Mouse (Mus musculus): ENCODE measurements around the gene Tmem165. TPM values are rescaled to one million over a fixed set of nuclear protein-coding genes. Genes with fewer than 3 reads are reported as not detected.

The Tmem165 gene
- polyA plus RNA-seq, 1 experiment from 2014 or later = 58.8 TPM

DNA sequence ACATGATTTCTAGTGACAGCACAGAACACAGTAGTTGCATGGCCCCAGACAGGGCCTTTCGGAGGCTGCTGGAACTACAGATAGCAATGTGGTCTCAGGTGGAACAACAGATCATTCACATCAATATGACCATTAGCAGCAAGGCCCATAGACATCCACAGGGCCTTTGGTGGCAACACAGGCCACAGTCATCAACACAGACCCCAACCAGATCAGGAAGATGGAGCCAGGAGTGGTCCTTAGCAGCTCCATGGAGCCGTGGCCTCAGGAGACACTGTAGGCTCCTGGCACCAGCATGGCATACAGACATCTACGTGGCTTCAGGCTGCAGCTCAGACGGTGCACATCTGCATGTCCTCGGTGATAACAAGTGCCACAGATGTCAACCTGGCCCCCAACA, 20.8 kb upstream of the Tmem165 start:
- WGBS = 87% methylated on average over 5 of the region's 5 CpGs

GRCm38 (mm10) chr5:76163828-76164390, 19.8 kb upstream of the Tmem165 start:
- Histone ChIP-seq H3K27ac (ENCODE audit: low read length) (no peak overlapping the region), H3K9ac (ENCODE audit: low read depth, low read length) (no peak overlapping the region), H3K4me3 (ENCODE audit: low read length) (no peak overlapping the region), H3K9me3 (ENCODE audit: control insufficient read depth, low read length) (no peaks in the 10 kb centered on the region), H3K36me3 (ENCODE audit: control insufficient read depth, insufficient read depth, low read length) (no peaks in the 10 kb centered on the region), H3K27me3 (replicated peaks; ENCODE audit: control insufficient read depth, insufficient read depth, low read length) (no peaks in the 10 kb centered on the region), H3K4me1 (ENCODE audit: control insufficient read depth, insufficient read depth, low read length) (no peaks in the 10 kb centered on the region), H3K4me2 (ENCODE audit: low read depth, low read length) (no peak overlapping the region)
- ATAC-seq = no peak
- WGBS = 54% methylated on average over 4 of the region's 4 CpGs

More for the DNA sequence above, 20.8 kb upstream of the Tmem165 start:
- H3K4me1 ChIP-seq (ENCODE audit: control insufficient read depth, insufficient read depth, low read length) = no peaks in the 10 kb centered on the region
- no peak overlapping the region for H3K4me3 ChIP-seq (ENCODE audit: low read length)
- H3K27me3 ChIP-seq (replicated peaks; ENCODE audit: control insufficient read depth, insufficient read depth, low read length) = no peaks in the 10 kb centered on the region
- no peak overlapping the region for H3K27ac ChIP-seq (ENCODE audit: low read length)
- no peak overlapping the region for H3K9ac ChIP-seq (ENCODE audit: low read depth, low read length)
- H3K4me2 ChIP-seq (ENCODE audit: low read depth, low read length) = no peak overlapping the region
- H3K9me3 ChIP-seq (ENCODE audit: control insufficient read depth, low read length) = no peaks in the 10 kb centered on the region
- no peak for ATAC-seq
- H3K36me3 ChIP-seq (ENCODE audit: control insufficient read depth, insufficient read depth, low read length) = no peaks in the 10 kb centered on the region

- WGBS = 77% methylated on average over 7 of the region's 7 CpGs
- no peak for ATAC-seq
These were observed 18.9 kb upstream of the Tmem165 start for GRCm38 (mm10) chr5:76164827-76165226.

GRCm38 (mm10) chr5:76170522-76170921, 13.2 kb upstream of the Tmem165 start:
- Histone ChIP-seq H3K4me3 (ENCODE audit: low read length) (no peak overlapping the region), H3K4me2 (ENCODE audit: low read depth, low read length) (no peak overlapping the region), H3K27me3 (replicated peaks; ENCODE audit: control insufficient read depth, insufficient read depth, low read length) (no peaks in the 10 kb centered on the region), H3K27ac (ENCODE audit: low read length) (no peak overlapping the region), H3K4me1 (ENCODE audit: control insufficient read depth, insufficient read depth, low read length) (no peaks in the 10 kb centered on the region), H3K9me3 (ENCODE audit: control insufficient read depth, low read length) (no peaks in the 10 kb centered on the region), H3K36me3 (ENCODE audit: control insufficient read depth, insufficient read depth, low read length) (no peaks in the 10 kb centered on the region), H3K9ac (ENCODE audit: low read depth, low read length) (no peak overlapping the region)
- 76% methylated on average over 4 of the region's 4 CpGs for WGBS
- no peak for ATAC-seq

More at GRCm38 (mm10) chr5:76164827-76165226, 18.9 kb upstream of the Tmem165 start:
- H3K27me3 ChIP-seq (replicated peaks; ENCODE audit: control insufficient read depth, insufficient read depth, low read length) = no peaks in the 10 kb centered on the region
- H3K9me3 ChIP-seq (ENCODE audit: control insufficient read depth, low read length) = no peaks in the 10 kb centered on the region
- H3K4me2 ChIP-seq (ENCODE audit: low read depth, low read length) = no peak overlapping the region
- no peaks in the 10 kb centered on the region for H3K4me1 ChIP-seq (ENCODE audit: control insufficient read depth, insufficient read depth, low read length)
- H3K9ac ChIP-seq (ENCODE audit: low read depth, low read length) = no peak overlapping the region
- no peak overlapping the region for H3K4me3 ChIP-seq (ENCODE audit: low read length)
- no peaks in the 10 kb centered on the region for H3K36me3 ChIP-seq (ENCODE audit: control insufficient read depth, insufficient read depth, low read length)
- H3K27ac ChIP-seq (ENCODE audit: low read length) = no peak overlapping the region

- H3K27ac ChIP-seq (ENCODE audit: low read length) = no peak overlapping the region
- no peak overlapping the region for H3K9ac ChIP-seq (ENCODE audit: low read depth, low read length)
- no peak for ATAC-seq
- no peaks in the 10 kb centered on the region for H3K36me3 ChIP-seq (ENCODE audit: control insufficient read depth, insufficient read depth, low read length)
- H3K27me3 ChIP-seq (replicated peaks; ENCODE audit: control insufficient read depth, insufficient read depth, low read length) = no peaks in the 10 kb centered on the region
- no peaks in the 10 kb centered on the region for H3K4me1 ChIP-seq (ENCODE audit: control insufficient read depth, insufficient read depth, low read length)
- no peak overlapping the region for H3K4me3 ChIP-seq (ENCODE audit: low read length)
- no peaks in the 10 kb centered on the region for H3K9me3 ChIP-seq (ENCODE audit: control insufficient read depth, low read length)
- H3K4me2 ChIP-seq (ENCODE audit: low read depth, low read length) = no peak overlapping the region
These were observed 12.6 kb upstream of the Tmem165 start for GRCm38 (mm10) chr5:76171039-76171438.

DNA sequence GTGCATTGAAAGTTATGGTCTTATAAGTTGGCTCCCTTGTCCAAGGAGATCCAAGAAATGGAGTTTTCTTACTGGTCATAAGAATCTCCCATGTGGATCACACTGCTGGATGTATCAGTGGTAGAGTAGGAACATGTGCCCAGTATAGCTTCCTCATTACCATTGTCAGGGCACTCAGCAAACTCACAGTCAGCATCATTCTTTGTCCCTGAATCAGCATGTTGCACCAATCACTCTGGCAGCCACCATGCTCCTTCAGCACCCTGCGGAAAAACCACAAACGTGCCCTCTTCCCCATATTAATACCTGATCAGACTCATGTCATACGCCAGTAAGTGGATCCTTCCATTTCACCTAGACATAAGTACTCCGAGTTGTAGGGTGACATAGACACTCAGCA, 8.6 kb upstream of the Tmem165 start:
- H3K9me3 ChIP-seq (ENCODE audit: control insufficient read depth, low read length) = no peaks in the 10 kb centered on the region
- 92% methylated on average over 4 of the region's 4 CpGs for WGBS

GRCm38 (mm10) chr5:76176411-76176810, 7.3 kb upstream of the Tmem165 start:
- ATAC-seq = peak; percentile 59; the same call in 1 of the 2 replicates
- WGBS = 40% methylated on average over 3 of the region's 3 CpGs
- no peak overlapping the region for H3K27ac ChIP-seq (ENCODE audit: low read length)

More for the DNA sequence above, 8.6 kb upstream of the Tmem165 start:
- H3K27ac ChIP-seq (ENCODE audit: low read length) = no peak overlapping the region
- H3K27me3 ChIP-seq (replicated peaks; ENCODE audit: control insufficient read depth, insufficient read depth, low read length) = no peaks in the 10 kb centered on the region
- H3K4me2 ChIP-seq (ENCODE audit: low read depth, low read length) = no peak overlapping the region
- no peak overlapping the region for H3K4me3 ChIP-seq (ENCODE audit: low read length)
- H3K9ac ChIP-seq (ENCODE audit: low read depth, low read length) = no peak overlapping the region
- H3K36me3 ChIP-seq (ENCODE audit: control insufficient read depth, insufficient read depth, low read length) = no peaks in the 10 kb centered on the region
- ATAC-seq = no peak
- peaks cover 15% of the 10 kb centered on the region for H3K4me1 ChIP-seq (ENCODE audit: control insufficient read depth, insufficient read depth, low read length)

DNA sequence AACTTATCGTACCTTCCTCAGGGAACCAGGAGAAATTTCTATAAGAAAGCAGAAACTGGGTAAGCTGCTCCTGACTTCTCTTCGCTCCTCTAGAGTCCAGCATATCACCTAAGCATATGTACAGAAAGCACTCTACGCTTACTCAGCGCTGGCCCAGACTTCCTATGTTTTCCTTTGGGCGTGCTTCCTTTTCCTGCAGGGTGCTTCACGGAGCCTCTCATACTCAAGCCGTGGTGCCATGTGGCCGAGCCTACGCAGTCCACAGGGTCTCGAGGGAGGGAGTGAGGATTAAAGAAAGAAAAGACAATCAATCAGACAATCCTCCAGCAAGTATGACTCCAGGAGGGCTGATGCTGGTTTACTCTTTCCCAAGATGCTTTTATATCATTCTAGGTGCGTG, 6.8 kb upstream of the Tmem165 start:
- no peaks in the 10 kb centered on the region for H3K9me3 ChIP-seq (ENCODE audit: control insufficient read depth, low read length)
- no peaks in the 10 kb centered on the region for H3K27me3 ChIP-seq (replicated peaks; ENCODE audit: control insufficient read depth, insufficient read depth, low read length)
- ATAC-seq = peak; percentile 33; the same call in 1 of the 2 replicates
- no peak overlapping the region for H3K27ac ChIP-seq (ENCODE audit: low read length)
- H3K36me3 ChIP-seq (ENCODE audit: control insufficient read depth, insufficient read depth, low read length) = no peaks in the 10 kb centered on the region
- no peak overlapping the region for H3K9ac ChIP-seq (ENCODE audit: low read depth, low read length)
- no peak overlapping the region for H3K4me3 ChIP-seq (ENCODE audit: low read length)
- peaks cover 15% of the 10 kb centered on the region for H3K4me1 ChIP-seq (ENCODE audit: control insufficient read depth, insufficient read depth, low read length)
- WGBS = 64% methylated on average over 11 of the region's 11 CpGs
- no peak overlapping the region for H3K4me2 ChIP-seq (ENCODE audit: low read depth, low read length)

More at GRCm38 (mm10) chr5:76176411-76176810, 7.3 kb upstream of the Tmem165 start:
- no peaks in the 10 kb centered on the region for H3K27me3 ChIP-seq (replicated peaks; ENCODE audit: control insufficient read depth, insufficient read depth, low read length)
- no peaks in the 10 kb centered on the region for H3K9me3 ChIP-seq (ENCODE audit: control insufficient read depth, low read length)
- H3K36me3 ChIP-seq (ENCODE audit: control insufficient read depth, insufficient read depth, low read length) = no peaks in the 10 kb centered on the region
- peaks cover 15% of the 10 kb centered on the region for H3K4me1 ChIP-seq (ENCODE audit: control insufficient read depth, insufficient read depth, low read length)
- no peak overlapping the region for H3K9ac ChIP-seq (ENCODE audit: low read depth, low read length)
- no peak overlapping the region for H3K4me3 ChIP-seq (ENCODE audit: low read length)
- no peak overlapping the region for H3K4me2 ChIP-seq (ENCODE audit: low read depth, low read length)

GRCm38 (mm10) chr5:76177664-76178063, 6.0 kb upstream of the Tmem165 start:
- Histone ChIP-seq H3K4me3 (ENCODE audit: low read length) (no peak overlapping the region), H3K27me3 (replicated peaks; ENCODE audit: control insufficient read depth, insufficient read depth, low read length) (no peaks in the 10 kb centered on the region), H3K9me3 (ENCODE audit: control insufficient read depth, low read length) (no peaks in the 10 kb centered on the region), H3K36me3 (ENCODE audit: control insufficient read depth, insufficient read depth, low read length) (no peaks in the 10 kb centered on the region), H3K27ac (ENCODE audit: low read length) (no peak overlapping the region), H3K4me1 (ENCODE audit: control insufficient read depth, insufficient read depth, low read length) (peaks cover 15% of the 10 kb centered on the region), H3K4me2 (ENCODE audit: low read depth, low read length) (no peak overlapping the region), H3K9ac (ENCODE audit: low read depth, low read length) (no peak overlapping the region)
- 69% methylated on average over 7 of the region's 7 CpGs for WGBS
- ATAC-seq = peak; percentile 78

DNA sequence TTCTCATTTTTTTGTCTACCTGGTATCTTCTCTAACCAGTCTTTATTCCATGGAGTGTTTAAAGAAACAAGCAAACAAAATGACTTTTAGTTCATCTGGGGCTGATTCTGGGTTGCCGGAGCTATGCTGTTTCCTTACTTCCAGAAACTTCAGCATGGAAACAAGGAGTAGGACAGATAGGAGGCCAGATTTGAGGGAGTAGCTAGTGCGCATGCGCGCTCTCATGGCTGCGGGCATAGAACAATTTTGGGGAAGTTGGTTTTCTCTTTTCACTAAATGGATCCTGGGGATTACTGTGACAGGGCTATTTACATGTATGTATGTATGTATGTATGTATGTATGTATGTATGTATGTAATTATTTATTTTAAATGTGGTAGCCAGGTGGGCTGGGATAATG, 4.5 kb upstream of the Tmem165 start:
- WGBS = 95% methylated on average over 5 of the region's 5 CpGs
- H3K4me1 ChIP-seq (ENCODE audit: control insufficient read depth, insufficient read depth, low read length) = peaks cover 19% of the 10 kb centered on the region
- no peaks in the 10 kb centered on the region for H3K9me3 ChIP-seq (ENCODE audit: control insufficient read depth, low read length)
- no peak for ATAC-seq
- no peak overlapping the region for H3K9ac ChIP-seq (ENCODE audit: low read depth, low read length)
- no peaks in the 10 kb centered on the region for H3K27me3 ChIP-seq (replicated peaks; ENCODE audit: control insufficient read depth, insufficient read depth, low read length)
- H3K27ac ChIP-seq (ENCODE audit: low read length) = no peak overlapping the region
- no peaks in the 10 kb centered on the region for H3K36me3 ChIP-seq (ENCODE audit: control insufficient read depth, insufficient read depth, low read length)
- no peak overlapping the region for H3K4me3 ChIP-seq (ENCODE audit: low read length)
- no peak overlapping the region for H3K4me2 ChIP-seq (ENCODE audit: low read depth, low read length)
